Mouse (Mus musculus) liver, embryonic 15.5 days (tissue): Measurements from ENCODE around the gene Sox15. TPM values are rescaled to one million over a fixed set of nuclear protein-coding genes. Genes with fewer than 3 reads are reported as not detected.

Experiments used
- ATAC-seq: fragments of 200-750 bp; cut with Nextera tagmentation; 2 replicates; pipeline ENCODE4 v1.8.0; 2017; ENCODE audit warnings: moderate number of reproducible peaks, mild to moderate bottlenecking, moderate library complexity; ENCODE audit not compliant: insufficient read depth
- H3K27ac ChIP-seq: fragments of 300-500 bp; sonication (generic); replicated peaks from 2 replicates; pipeline ENCODE4 v1.5.1; 2015; ENCODE audit warnings: mild to moderate bottlenecking, inconsistent platforms
- H3K27me3 ChIP-seq: fragments of 300-500 bp; sonication (generic); 2 replicates; pipeline ENCODE4 v1.6.1; 2015; ENCODE audit warnings: mild to moderate bottlenecking, inconsistent platforms
- H3K36me3 ChIP-seq: fragments of 300-500 bp; sonication (generic); replicated peaks from 2 replicates; pipeline ENCODE4 v1.6.1; 2015; ENCODE audit warnings: moderate library complexity, mild to moderate bottlenecking, inconsistent platforms
- H3K4me1 ChIP-seq: fragments of 300-500 bp; sonication (generic); replicated peaks from 2 replicates; pipeline ENCODE4 v1.6.1; 2015; ENCODE audit warnings: inconsistent platforms
- H3K4me2 ChIP-seq: fragments of 300-500 bp; sonication (generic); 2 replicates; pipeline ENCODE4 v1.6.1; 2015; ENCODE audit warnings: moderate library complexity, mild to moderate bottlenecking, inconsistent platforms
- H3K4me3 ChIP-seq: fragments of 300-500 bp; sonication (generic); replicated peaks from 2 replicates; pipeline ENCODE4 v1.5.1; 2015; ENCODE audit warnings: mild to moderate bottlenecking, inconsistent platforms
- H3K9ac ChIP-seq: fragments of 300-500 bp; sonication (generic); 2 replicates; pipeline ENCODE4 v1.6.1; 2015; ENCODE audit warnings: moderate library complexity, mild to moderate bottlenecking, inconsistent platforms
- H3K9me3 ChIP-seq: fragments of 300-500 bp; sonication (generic); replicated peaks from 2 replicates; pipeline ENCODE4 v1.6.1; 2016; ENCODE audit warnings: inconsistent platforms
- WGBS: fragments of 180-500 bp; shearing (Covaris S2); methylation state at CpG from one replicate; pipeline ENCODE4 v1.1.7; 2015; ENCODE audit warnings: mixed read lengths; ENCODE audit not compliant: insufficient replicate concordance; 5-methylcytosine and 5-hydroxymethylcytosine counted together
- microRNA counts: library from miRNA; unstranded; fragments of <30 nt; microRNA quantifications from one replicate; lab custom pipeline; 2016
- microRNA-seq: library from miRNA; unstranded; fragments of <30 nt; microRNA quantifications from one replicate; pipeline ENCODE4, GENCODE M21; 2016
- polyA plus RNA-seq: library from polyadenylated mRNA; unstranded; fragments of >200 nt; fragmentation: Nextera tagmentation; extraction: Ambion mirVana; gene quantifications from 2 replicates; pipeline ENCODE4 v1.2.1, GENCODE M21; 2015

Sox15 gene
- polyA plus RNA-seq, 1 experiment from 2014 or later = not detected

GRCm38 (mm10) chr11:69704613-69705010, 49.5 kb downstream of the Sox15 start:
- Histone ChIP-seq H3K9me3 (no peaks in the 10 kb centered on the region), H3K4me3 (no peak overlapping the region), H3K36me3 (no peaks in the 10 kb centered on the region), H3K9ac (no peak overlapping the region), H3K4me1 (peaks cover 24% of the 10 kb centered on the region), H3K4me2 (no peak overlapping the region), H3K27me3 (no peaks in the 10 kb centered on the region), H3K27ac (no peak overlapping the region)
- ATAC-seq = no peak
- WGBS = 39% methylated on average over 2 of the region's 2 CpGs

MicroRNAs within 50 kb of the gene (microRNA counts, 519-probe panel; counts per million panel counts)
- microRNA mmu-miR-1934 (lab: Ali Mortazavi, UCI) = not detected
- 2,951 counts per million, percentile 59 among the panel's probes with 10 or more counts for microRNA mmu-miR-467f (lab: Ali Mortazavi, UCI)

Small RNA genes lying within 50 kb of the gene (microRNA-seq; reads per million reads assigned to microRNA genes)
- gene Mir1934 (8.6 reads per million, percentile 24 among the genes with 10 or more reads in this experiment), gene Mir467f (not detected)

Other genes with a start within 250 kb of the Sox15 start
- 4.0 TPM in 2 replicates for gene Kdm6b, start 241.6 kb upstream of the Sox15 start, polyA plus RNA-seq
- gene Dnah2, start 106.2 kb upstream of the Sox15 start, polyA plus RNA-seq = 0.07 and 0.20 TPM in 2 replicates
- 0.50 and 0.58 TPM in 2 replicates for gene Efnb3, start 95.1 kb upstream of the Sox15 start, polyA plus RNA-seq
- gene Wrap53, start 75.1 kb upstream of the Sox15 start, polyA plus RNA-seq = 15.9 and 16.9 TPM in 2 replicates
- gene Trp53, start 75.0 kb upstream of the Sox15 start, polyA plus RNA-seq = 62.4 and 63.8 TPM in 2 replicates
- gene Atp1b2, start 49.4 kb upstream of the Sox15 start, polyA plus RNA-seq = 14.1 and 14.7 TPM in 2 replicates
- gene Shbg, start 37.4 kb upstream of the Sox15 start, polyA plus RNA-seq = 26.6 and 27.2 TPM in 2 replicates
- 10.2 and 11.1 TPM in 2 replicates for gene Sat2, start 33.3 kb upstream of the Sox15 start, polyA plus RNA-seq
- 7.3 and 9.7 TPM in 2 replicates for gene Fxr2, start 22.3 kb upstream of the Sox15 start, polyA plus RNA-seq
- gene Mpdu1, start 7.3 kb downstream of the Sox15 start, polyA plus RNA-seq = 34.1 and 35.2 TPM in 2 replicates
- 28.2 and 31.4 TPM in 2 replicates for gene Cd68, start 10.8 kb downstream of the Sox15 start, polyA plus RNA-seq
- 228 and 232 TPM in 2 replicates for gene Eif4a1, start 17.1 kb downstream of the Sox15 start, polyA plus RNA-seq
- gene Senp3, start 26.8 kb downstream of the Sox15 start, polyA plus RNA-seq = 23.9 and 27.2 TPM in 2 replicates
- gene Tnfsf13, start 30.5 kb downstream of the Sox15 start, polyA plus RNA-seq = 0.15 and 0.64 TPM in 2 replicates
- 2.1 and 2.6 TPM in 2 replicates for gene Tnfsf12, start 40.5 kb downstream of the Sox15 start, polyA plus RNA-seq
- 0.85 and 0.89 TPM in 2 replicates for gene Tnfsfm13, start 40.8 kb downstream of the Sox15 start, polyA plus RNA-seq
- 10.2 and 10.4 TPM in 2 replicates for gene Polr2a, start 103.3 kb downstream of the Sox15 start, polyA plus RNA-seq
- gene Slc35g3, start 106.7 kb downstream of the Sox15 start, polyA plus RNA-seq = not detected in 2 replicates
- gene Zbtb4, start 110.6 kb downstream of the Sox15 start, polyA plus RNA-seq = 0.43 and 0.92 TPM in 2 replicates
- 0.84 and 1.3 TPM in 2 replicates for gene Chrnb1, start 140.6 kb downstream of the Sox15 start, polyA plus RNA-seq
- gene Fgf11, start 146.5 kb downstream of the Sox15 start, polyA plus RNA-seq = 0.16 and 0.18 TPM in 2 replicates
- gene Tmem102, start 150.3 kb downstream of the Sox15 start, polyA plus RNA-seq = 0.69 and 0.94 TPM in 2 replicates
- not detected in 2 replicates for gene Gm39566, start 160.0 kb downstream of the Sox15 start, polyA plus RNA-seq
- gene Spem2, start 163.2 kb downstream of the Sox15 start, polyA plus RNA-seq = not detected in 2 replicates
- not detected in 2 replicates for gene Spem1, start 166.9 kb downstream of the Sox15 start, polyA plus RNA-seq
- gene Nlgn2, start 182.5 kb downstream of the Sox15 start, polyA plus RNA-seq = 0.54 and 0.64 TPM in 2 replicates
- 336 and 387 TPM in 2 replicates for gene Tmem256, start 183.2 kb downstream of the Sox15 start, polyA plus RNA-seq
- 26.1 and 28.0 TPM in 2 replicates for gene Plscr3, start 191.1 kb downstream of the Sox15 start, polyA plus RNA-seq
- gene Tnk1, start 203.4 kb downstream of the Sox15 start, polyA plus RNA-seq = 0.60 and 0.62 TPM in 2 replicates
- gene Tmem95, start 222.7 kb downstream of the Sox15 start, polyA plus RNA-seq = not detected in 2 replicates
- 1.2 and 1.4 TPM in 2 replicates for gene Kctd11, start 226.1 kb downstream of the Sox15 start, polyA plus RNA-seq
- 5.9 and 7.2 TPM in 2 replicates for gene Acap1, start 240.2 kb downstream of the Sox15 start, polyA plus RNA-seq
- gene 2810408A11Rik, start 245.7 kb downstream of the Sox15 start, polyA plus RNA-seq = 0.89 and 1.0 TPM in 2 replicates
- gene Neurl4, start 245.8 kb downstream of the Sox15 start, polyA plus RNA-seq = 2.7 and 3.1 TPM in 2 replicates